Mouse (Mus musculus) stomach, embryonic 14.5 days (tissue): ENCODE data around the gene Slc23a2. TPM values are rescaled to one million over a fixed set of nuclear protein-coding genes. Genes with fewer than 3 reads are reported as not detected.

Source experiments
- ATAC-seq: fragments of 200-750 bp; cut with Nextera tagmentation; 2 replicates; pipeline ENCODE4 v1.8.0; 2017; ENCODE audit warnings: low read depth, moderate TSS enrichment; ENCODE audit not compliant: insufficient number of reproducible peaks, insufficient read depth, low FRiP score
- H3K27ac ChIP-seq: fragments of 300-500 bp; sonication (generic); 2 replicates; pipeline ENCODE4 v1.5.1; 2014; ENCODE audit warnings: mild to moderate bottlenecking, low read length, moderate library complexity, mixed read lengths
- H3K27me3 ChIP-seq: fragments of 300-500 bp; sonication (generic); 2 replicates; pipeline ENCODE4 v1.6.1; 2014; ENCODE audit warnings: low read length, control low read depth, mixed read lengths; ENCODE audit not compliant: control insufficient read depth, insufficient read depth
- H3K36me3 ChIP-seq: fragments of 300-500 bp; sonication (generic); 2 replicates; pipeline ENCODE4 v1.6.1; 2014; ENCODE audit warnings: mild to moderate bottlenecking, control low read depth, low read length, moderate library complexity, mixed read lengths; ENCODE audit not compliant: control insufficient read depth, insufficient read depth
- H3K4me1 ChIP-seq: fragments of 300-500 bp; sonication (generic); 2 replicates; pipeline ENCODE4 v1.6.1; 2014; ENCODE audit warnings: low read length, control low read depth, mixed read lengths; ENCODE audit not compliant: control insufficient read depth, insufficient read depth
- H3K4me2 ChIP-seq: fragments of 300-500 bp; sonication (generic); replicated peaks from 2 replicates; pipeline ENCODE4 v1.6.1; 2014; ENCODE audit warnings: low read depth, low read length, control low read depth
- H3K4me3 ChIP-seq: fragments of 300-500 bp; sonication (generic); 2 replicates; pipeline ENCODE4 v1.5.1; 2014; ENCODE audit warnings: low read depth, low read length, control low read depth
- H3K9ac ChIP-seq: fragments of 300-500 bp; sonication (generic); replicated peaks from 2 replicates; pipeline ENCODE4 v1.6.1; 2014; ENCODE audit warnings: low read depth, mild to moderate bottlenecking, control low read depth, low read length, moderate library complexity, mixed read lengths
- H3K9me3 ChIP-seq: fragments of 300-500 bp; sonication (generic); 2 replicates; pipeline ENCODE4 v1.6.1; 2016; ENCODE audit warnings: low read depth, low read length, control low read depth; ENCODE audit not compliant: control insufficient read depth
- WGBS: fragments of 180-500 bp; shearing (Covaris S2); extraction: QIAGEN DNeasy Blood & Tissue Kit; methylation state at CpG from one replicate; pipeline ENCODE4 v1.1.7; 2014; 5-methylcytosine and 5-hydroxymethylcytosine counted together
- polyA plus RNA-seq: library from polyadenylated mRNA; unstranded; fragments of >200 nt; fragmentation: Nextera tagmentation; extraction: Ambion mirVana; gene quantifications from 2 replicates; pipeline ENCODE4 v1.2.1, GENCODE M21; 2014

Slc23a2 gene
- polyA plus RNA-seq, 1 experiment from 2014 or later = 12.4 TPM

DNA sequence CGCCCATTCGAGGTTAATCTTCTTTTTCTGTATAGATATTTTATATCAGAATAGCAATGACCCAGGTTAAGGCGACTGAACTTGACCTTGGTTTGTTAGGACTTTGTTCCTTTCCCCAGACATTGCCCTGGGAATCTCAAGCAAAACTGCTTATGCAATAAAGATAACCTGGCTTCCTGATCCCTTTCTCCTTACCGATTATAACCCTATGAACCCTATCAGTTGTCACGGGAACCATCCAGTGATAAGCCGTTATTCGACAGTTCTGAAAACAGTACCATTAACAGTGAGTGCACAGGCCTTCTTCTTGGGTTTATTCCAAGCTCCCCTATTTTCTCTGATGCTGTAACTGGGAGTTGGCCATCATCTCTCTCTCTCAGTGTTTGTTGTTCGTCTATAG is 27.0 kb upstream of the Slc23a2 start:
- Histone ChIP-seq H3K9me3 (no peaks in the 10 kb centered on the region), H3K36me3 (no peaks in the 10 kb centered on the region), H3K4me2 (no peak overlapping the region), H3K4me1 (no peaks in the 10 kb centered on the region), H3K4me3 (no peak overlapping the region), H3K9ac (no peak overlapping the region), H3K27me3 (no peaks in the 10 kb centered on the region), H3K27ac (no peak overlapping the region)
- 66% methylated on average over 8 of the region's 8 CpGs for WGBS
- ATAC-seq = no peak

- Histone ChIP-seq H3K4me2 (no peak overlapping the region), H3K9me3 (no peaks in the 10 kb centered on the region), H3K4me3 (no peak overlapping the region), H3K27ac (no peak overlapping the region), H3K27me3 (no peaks in the 10 kb centered on the region), H3K4me1 (no peaks in the 10 kb centered on the region), H3K36me3 (no peaks in the 10 kb centered on the region), H3K9ac (no peak overlapping the region)
- no peak for ATAC-seq
- 85% methylated on average over 7 of the region's 7 CpGs for WGBS
Measured at GRCm38 (mm10) chr2:132169150-132169549, 24.2 kb upstream of the Slc23a2 start.

DNA sequence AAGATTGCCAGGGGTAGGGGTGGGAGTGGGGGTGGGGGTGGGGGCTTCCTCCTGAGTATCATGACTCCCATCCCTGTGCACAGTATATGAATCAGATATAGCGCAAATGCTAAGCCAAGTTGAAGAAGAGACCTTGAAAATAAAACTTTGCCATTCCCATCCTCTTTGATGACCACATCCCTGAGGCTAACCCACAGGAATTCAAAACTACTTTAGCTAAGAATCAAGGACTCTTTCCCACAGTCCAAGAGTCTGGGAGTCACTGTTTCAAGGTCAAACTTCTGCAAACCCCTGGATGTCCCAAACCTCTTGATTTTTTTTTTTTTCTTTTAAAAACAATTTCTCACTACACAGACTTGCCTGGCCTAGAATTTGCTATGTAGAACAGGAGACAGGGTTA is 18.7 kb upstream of the Slc23a2 start:
- 100% methylated on average over 1 of the region's 1 CpGs for WGBS
- ATAC-seq = no peak

DNA sequence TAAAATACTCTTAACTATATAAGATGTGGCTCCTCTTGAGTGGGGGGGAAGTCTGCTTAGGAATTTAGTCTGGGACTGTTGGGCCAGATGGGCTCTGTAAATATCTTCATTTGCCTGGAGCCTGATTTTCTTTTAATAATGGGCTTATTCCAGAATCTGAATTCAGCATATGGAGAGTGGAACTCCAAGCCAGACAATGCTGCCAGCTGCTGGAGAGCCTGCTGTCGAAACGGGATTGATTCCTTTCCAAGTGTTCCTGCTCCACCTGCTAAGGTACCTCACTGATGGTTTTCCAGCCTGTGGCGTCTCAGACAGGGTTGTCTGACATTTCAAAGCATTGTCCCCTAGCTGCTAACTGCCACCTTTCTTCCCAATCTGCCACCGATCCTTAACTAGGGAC is 12.6 kb upstream of the Slc23a2 start:
- H3K36me3 ChIP-seq = no peaks in the 10 kb centered on the region
- no peaks in the 10 kb centered on the region for H3K4me1 ChIP-seq
- no peak for ATAC-seq
- H3K4me2 ChIP-seq = no peak overlapping the region
- H3K9me3 ChIP-seq = no peaks in the 10 kb centered on the region
- H3K27me3 ChIP-seq = no peaks in the 10 kb centered on the region
- H3K9ac ChIP-seq = no peak overlapping the region
- H3K27ac ChIP-seq = no peak overlapping the region
- H3K4me3 ChIP-seq = no peak overlapping the region
- 75% methylated on average over 4 of the region's 4 CpGs for WGBS

More for the DNA sequence above, 18.7 kb upstream of the Slc23a2 start:
- Histone ChIP-seq H3K27me3 (no peaks in the 10 kb centered on the region), H3K4me1 (no peaks in the 10 kb centered on the region), H3K4me2 (no peak overlapping the region), H3K36me3 (no peaks in the 10 kb centered on the region), H3K9me3 (no peaks in the 10 kb centered on the region), H3K4me3 (no peak overlapping the region), H3K27ac (no peak overlapping the region), H3K9ac (no peak overlapping the region)

DNA sequence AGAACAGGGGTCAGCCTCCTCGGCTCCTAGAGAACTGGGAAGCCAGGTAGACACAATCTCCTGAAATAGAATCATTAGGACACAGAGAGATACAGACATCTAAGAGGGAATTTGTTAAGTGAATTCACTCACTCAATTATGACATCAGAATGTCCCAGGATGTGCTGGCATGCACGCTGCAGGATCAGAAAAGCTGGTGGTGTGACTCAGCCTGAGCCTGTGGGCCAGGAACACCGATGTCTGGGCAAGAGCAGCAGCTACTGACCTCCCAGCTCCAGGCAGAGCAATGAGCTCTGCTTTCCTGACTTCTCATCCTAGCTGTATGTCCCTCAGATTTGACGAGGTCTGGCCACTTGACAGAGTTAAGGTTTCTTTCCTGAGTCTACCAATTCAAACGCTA is 7.8 kb upstream of the Slc23a2 start:
- H3K36me3 ChIP-seq = no peaks in the 10 kb centered on the region
- H3K9ac ChIP-seq = no peak overlapping the region
- H3K4me1 ChIP-seq = no peaks in the 10 kb centered on the region
- ATAC-seq = no peak
- H3K4me2 ChIP-seq = no peak overlapping the region
- no peak overlapping the region for H3K4me3 ChIP-seq
- 46% methylated on average over 5 of the region's 5 CpGs for WGBS
- no peaks in the 10 kb centered on the region for H3K9me3 ChIP-seq
- H3K27ac ChIP-seq = no peak overlapping the region
- H3K27me3 ChIP-seq = no peaks in the 10 kb centered on the region

GRCm38 (mm10) chr2:132151592-132151991 is 6.7 kb upstream of the Slc23a2 start:
- no peak overlapping the region for H3K27ac ChIP-seq
- H3K36me3 ChIP-seq = no peaks in the 10 kb centered on the region
- 0 out of 2 replicates have a peak, but pooled peaks cover 3% of the 10 kb centered on the region for H3K4me1 ChIP-seq
- H3K9me3 ChIP-seq = no peaks in the 10 kb centered on the region
- no peaks in the 10 kb centered on the region for H3K27me3 ChIP-seq
- no peak for ATAC-seq
- H3K9ac ChIP-seq = no peak overlapping the region
- no peak overlapping the region for H3K4me3 ChIP-seq
- WGBS = 74% methylated on average over 6 of the region's 6 CpGs
- no peak overlapping the region for H3K4me2 ChIP-seq

- no peak for ATAC-seq
- 0 out of 2 replicates have a peak, but pooled peaks cover 3% of the 10 kb centered on the region for H3K4me1 ChIP-seq
- WGBS = 58% methylated on average over 1 of the region's 1 CpGs
Measured at GRCm38 (mm10) chr2:132150926-132151325, 6.0 kb upstream of the Slc23a2 start.

GRCm38 (mm10) chr2:132146502-132146901 is 1.6 kb upstream of the Slc23a2 start:
- no peaks in the 10 kb centered on the region for H3K27me3 ChIP-seq
- peaks cover 13% of the 10 kb centered on the region; the same call in 1 of the 2 replicates for H3K4me1 ChIP-seq
- H3K9ac ChIP-seq = no peak overlapping the region
- H3K4me3 ChIP-seq = no peak overlapping the region
- no peak for ATAC-seq
- H3K36me3 ChIP-seq = peaks cover 3% of the 10 kb centered on the region; the same call in 1 of the 2 replicates
- no peaks in the 10 kb centered on the region for H3K9me3 ChIP-seq
- no peak overlapping the region for H3K27ac ChIP-seq
- WGBS = 19% methylated on average over 4 of the region's 4 CpGs
- H3K4me2 ChIP-seq = no peak overlapping the region

More at GRCm38 (mm10) chr2:132150926-132151325, 6.0 kb upstream of the Slc23a2 start:
- Histone ChIP-seq H3K9ac (no peak overlapping the region), H3K9me3 (no peaks in the 10 kb centered on the region), H3K36me3 (no peaks in the 10 kb centered on the region), H3K4me2 (no peak overlapping the region), H3K4me3 (no peak overlapping the region), H3K27me3 (no peaks in the 10 kb centered on the region), H3K27ac (no peak overlapping the region)
